Mouse (Mus musculus): ENCODE data around the gene Cdyl. TPM values are rescaled to one million over a fixed set of nuclear protein-coding genes. Genes with fewer than 3 reads are reported as not detected.

Cdyl gene
- polyA plus RNA-seq, 1 experiment from 2014 or later: 16.1 TPM

- Histone ChIP-seq H3K27ac (replicated peaks; ENCODE audit: low read depth, low read length) (no peak overlapping the region), H3K9me3 (ENCODE audit: control insufficient read depth, low read length) (no peaks in the 10 kb centered on the region), H3K4me2 (ENCODE audit: low read depth, severe bottlenecking) (no peak overlapping the region), H3K4me1 (ENCODE audit: control insufficient read depth, insufficient read depth, low read length) (no peaks in the 10 kb centered on the region), H3K36me3 (ENCODE audit: control insufficient read depth, insufficient read depth, low read length) (no peaks in the 10 kb centered on the region), H3K27me3 (ENCODE audit: control insufficient read depth, insufficient read depth, low read length) (no peaks in the 10 kb centered on the region), H3K9ac (ENCODE audit: low read length) (no peak overlapping the region), H3K4me3 (ENCODE audit: low read depth, low read length) (no peak overlapping the region)
- 87% methylated on average over 4 of the region's 4 CpGs for WGBS
- ATAC-seq (ENCODE audit: insufficient number of reproducible peaks, low FRiP score, low TSS enrichment, low read depth) (no peak), DNase-seq (ENCODE audit: low spot score) (no peak)
These were observed 11.2 kb downstream of the Cdyl start for GRCm38 (mm10) chr13:35670875-35671274.

DNA sequence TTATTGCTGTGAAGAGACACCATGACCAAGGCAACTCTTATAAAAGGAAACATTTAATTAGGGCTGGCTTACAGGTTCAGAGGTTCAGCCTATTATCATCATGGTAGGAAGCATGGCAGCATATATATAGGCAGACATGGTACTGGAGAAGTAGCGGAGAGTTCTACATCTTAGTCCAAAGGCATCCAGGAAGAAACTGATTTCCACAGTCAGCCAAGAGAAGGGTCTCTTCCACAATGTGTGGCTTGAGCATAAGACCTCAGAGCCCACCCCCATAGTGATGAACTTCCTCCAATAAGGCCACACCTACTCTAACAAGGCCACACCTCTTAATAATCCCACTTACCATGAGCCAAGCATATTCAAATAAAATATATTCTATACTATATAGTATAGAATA, 17.3 kb downstream of the Cdyl start:
- H3K27me3 ChIP-seq (ENCODE audit: control insufficient read depth, insufficient read depth, low read length): no peaks in the 10 kb centered on the region
- no peaks in the 10 kb centered on the region for H3K36me3 ChIP-seq (ENCODE audit: control insufficient read depth, insufficient read depth, low read length)
- no peak overlapping the region for H3K9ac ChIP-seq (ENCODE audit: low read length)
- no peak overlapping the region for H3K4me3 ChIP-seq (ENCODE audit: low read depth, low read length)
- H3K4me1 ChIP-seq (ENCODE audit: control insufficient read depth, insufficient read depth, low read length): no peaks in the 10 kb centered on the region
- no peak for DNase-seq (ENCODE audit: low spot score)
- H3K9me3 ChIP-seq (ENCODE audit: control insufficient read depth, low read length): no peaks in the 10 kb centered on the region
- WGBS: 97% methylated on average over 1 of the region's 1 CpGs
- no peak for ATAC-seq (ENCODE audit: insufficient number of reproducible peaks, low FRiP score, low TSS enrichment, low read depth)
- no peak overlapping the region for H3K27ac ChIP-seq (replicated peaks; ENCODE audit: low read depth, low read length)
- H3K4me2 ChIP-seq (ENCODE audit: low read depth, severe bottlenecking): no peak overlapping the region

GRCm38 (mm10) chr13:35677433-35678051, 17.9 kb downstream of the Cdyl start:
- no peak for DNase-seq (ENCODE audit: low spot score)
- no peak overlapping the region for H3K4me2 ChIP-seq (ENCODE audit: low read depth, severe bottlenecking)
- no peaks in the 10 kb centered on the region for H3K9me3 ChIP-seq (ENCODE audit: control insufficient read depth, low read length)
- H3K36me3 ChIP-seq (ENCODE audit: control insufficient read depth, insufficient read depth, low read length): no peaks in the 10 kb centered on the region
- no peak overlapping the region for H3K4me3 ChIP-seq (ENCODE audit: low read depth, low read length)
- no peak for ATAC-seq (ENCODE audit: insufficient number of reproducible peaks, low FRiP score, low TSS enrichment, low read depth)
- H3K27me3 ChIP-seq (ENCODE audit: control insufficient read depth, insufficient read depth, low read length): no peaks in the 10 kb centered on the region
- WGBS: 83% methylated on average over 7 of the region's 7 CpGs
- H3K9ac ChIP-seq (ENCODE audit: low read length): no peak overlapping the region
- no peak overlapping the region for H3K27ac ChIP-seq (replicated peaks; ENCODE audit: low read depth, low read length)
- no peaks in the 10 kb centered on the region for H3K4me1 ChIP-seq (ENCODE audit: control insufficient read depth, insufficient read depth, low read length)

DNA sequence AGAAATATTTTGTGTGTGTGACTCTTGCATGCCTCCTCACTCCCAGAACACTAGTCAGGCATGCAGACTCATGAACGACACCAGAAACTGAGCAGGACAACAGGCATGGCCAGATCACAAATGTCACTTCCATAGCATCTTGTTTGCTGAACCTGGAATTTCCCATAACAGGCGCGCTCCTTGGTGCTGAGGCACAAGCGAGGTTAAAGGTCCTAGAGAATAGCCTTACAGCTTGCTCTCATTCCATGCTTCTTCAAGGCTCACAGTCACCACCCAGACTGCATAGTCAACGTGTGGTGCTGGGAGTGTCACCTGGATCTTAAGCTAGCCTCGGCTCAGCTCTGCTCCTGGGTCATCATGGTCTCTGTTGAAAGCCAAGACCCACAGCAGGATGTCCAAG, 19.1 kb downstream of the Cdyl start:
- WGBS: 92% methylated on average over 6 of the region's 6 CpGs
- no peaks in the 10 kb centered on the region for H3K9me3 ChIP-seq (ENCODE audit: control insufficient read depth, low read length)
- no peak for DNase-seq (ENCODE audit: low spot score)
- H3K27ac ChIP-seq (replicated peaks; ENCODE audit: low read depth, low read length): no peak overlapping the region
- H3K36me3 ChIP-seq (ENCODE audit: control insufficient read depth, insufficient read depth, low read length): no peaks in the 10 kb centered on the region
- H3K27me3 ChIP-seq (ENCODE audit: control insufficient read depth, insufficient read depth, low read length): no peaks in the 10 kb centered on the region
- H3K9ac ChIP-seq (ENCODE audit: low read length): no peak overlapping the region
- H3K4me3 ChIP-seq (ENCODE audit: low read depth, low read length): no peak overlapping the region
- ATAC-seq (ENCODE audit: insufficient number of reproducible peaks, low FRiP score, low TSS enrichment, low read depth): no peak
- H3K4me1 ChIP-seq (ENCODE audit: control insufficient read depth, insufficient read depth, low read length): no peaks in the 10 kb centered on the region
- H3K4me2 ChIP-seq (ENCODE audit: low read depth, severe bottlenecking): no peak overlapping the region

- DNase-seq (ENCODE audit: low spot score) (no peak), ATAC-seq (ENCODE audit: insufficient number of reproducible peaks, low FRiP score, low TSS enrichment, low read depth) (no peak)
- Histone ChIP-seq H3K36me3 (ENCODE audit: control insufficient read depth, insufficient read depth, low read length) (no peaks in the 10 kb centered on the region), H3K27ac (replicated peaks; ENCODE audit: low read depth, low read length) (no peak overlapping the region), H3K9ac (ENCODE audit: low read length) (no peak overlapping the region), H3K4me1 (ENCODE audit: control insufficient read depth, insufficient read depth, low read length) (no peaks in the 10 kb centered on the region), H3K4me3 (ENCODE audit: low read depth, low read length) (no peak overlapping the region), H3K4me2 (ENCODE audit: low read depth, severe bottlenecking) (no peak overlapping the region), H3K27me3 (ENCODE audit: control insufficient read depth, insufficient read depth, low read length) (no peaks in the 10 kb centered on the region), H3K9me3 (ENCODE audit: control insufficient read depth, low read length) (no peaks in the 10 kb centered on the region)
- WGBS: 83% methylated on average over 3 of the region's 3 CpGs
These were observed 21.7 kb downstream of the Cdyl start for GRCm38 (mm10) chr13:35681361-35681760.

DNA sequence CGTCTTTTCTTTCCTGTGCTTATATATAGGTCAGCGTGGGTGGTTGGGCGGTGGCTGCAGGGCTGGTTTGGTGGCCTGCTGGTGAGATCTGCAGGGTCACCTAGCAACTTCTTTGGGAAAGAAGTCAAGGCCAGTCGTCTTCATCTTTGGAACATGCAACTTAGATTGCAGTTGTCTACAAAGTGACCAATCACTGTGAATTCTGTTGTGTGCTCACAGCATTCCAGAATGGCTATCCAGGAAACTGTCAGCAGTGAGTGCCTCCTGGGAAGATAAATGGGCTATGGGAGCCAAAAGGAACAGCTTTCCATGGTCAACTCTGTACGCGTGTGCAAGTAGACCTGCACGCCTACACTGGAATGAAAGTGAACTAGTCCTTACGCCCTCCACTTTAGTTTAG, 26.6 kb downstream of the Cdyl start:
- H3K27me3 ChIP-seq (ENCODE audit: control insufficient read depth, insufficient read depth, low read length): no peaks in the 10 kb centered on the region
- no peak overlapping the region for H3K9ac ChIP-seq (ENCODE audit: low read length)
- H3K4me1 ChIP-seq (ENCODE audit: control insufficient read depth, insufficient read depth, low read length): no peaks in the 10 kb centered on the region
- no peak overlapping the region for H3K27ac ChIP-seq (replicated peaks; ENCODE audit: low read depth, low read length)
- no peak for DNase-seq (ENCODE audit: low spot score)
- no peak overlapping the region for H3K4me2 ChIP-seq (ENCODE audit: low read depth, severe bottlenecking)
- WGBS: 86% methylated on average over 8 of the region's 8 CpGs
- no peak overlapping the region for H3K4me3 ChIP-seq (ENCODE audit: low read depth, low read length)
- no peaks in the 10 kb centered on the region for H3K9me3 ChIP-seq (ENCODE audit: control insufficient read depth, low read length)
- no peak for ATAC-seq (ENCODE audit: insufficient number of reproducible peaks, low FRiP score, low TSS enrichment, low read depth)
- H3K36me3 ChIP-seq (ENCODE audit: control insufficient read depth, insufficient read depth, low read length): no peaks in the 10 kb centered on the region

- Histone ChIP-seq H3K4me2 (ENCODE audit: low read depth, severe bottlenecking) (no peak overlapping the region), H3K27ac (replicated peaks; ENCODE audit: low read depth, low read length) (no peak overlapping the region), H3K9me3 (ENCODE audit: control insufficient read depth, low read length) (no peaks in the 10 kb centered on the region), H3K4me3 (ENCODE audit: low read depth, low read length) (no peak overlapping the region), H3K9ac (ENCODE audit: low read length) (no peak overlapping the region), H3K27me3 (ENCODE audit: control insufficient read depth, insufficient read depth, low read length) (no peaks in the 10 kb centered on the region), H3K4me1 (ENCODE audit: control insufficient read depth, insufficient read depth, low read length) (no peaks in the 10 kb centered on the region), H3K36me3 (ENCODE audit: control insufficient read depth, insufficient read depth, low read length) (no peaks in the 10 kb centered on the region)
- no peak for ATAC-seq (ENCODE audit: insufficient number of reproducible peaks, low FRiP score, low TSS enrichment, low read depth)
- 87% methylated on average over 3 of the region's 3 CpGs for WGBS
- DNase-seq (ENCODE audit: low spot score): no peak
These were observed 29.9 kb downstream of the Cdyl start for GRCm38 (mm10) chr13:35689560-35689959.

DNA sequence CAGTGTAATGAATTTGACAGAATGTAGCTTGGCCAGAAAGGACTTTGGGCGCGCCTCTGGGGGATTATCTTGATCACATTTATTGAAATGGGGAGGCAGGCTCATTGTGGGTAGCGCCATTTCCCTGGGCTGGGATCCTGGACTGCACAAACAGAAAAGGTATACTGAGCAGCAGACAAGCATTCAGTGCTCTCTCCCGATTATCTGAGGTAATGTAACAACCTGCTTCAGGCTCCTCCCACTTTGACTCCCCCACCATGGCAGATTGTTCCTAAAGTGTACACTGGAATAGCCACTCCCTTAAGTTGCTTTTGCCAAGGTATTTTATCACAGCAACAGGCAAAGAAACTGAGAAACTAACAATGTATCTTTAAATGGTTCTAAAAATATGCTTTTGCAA, 58.0 kb downstream of the Cdyl start:
- no peak overlapping the region for H3K9ac ChIP-seq (ENCODE audit: low read length)
- H3K36me3 ChIP-seq (ENCODE audit: control insufficient read depth, insufficient read depth, low read length): no peaks in the 10 kb centered on the region
- no peak overlapping the region for H3K4me3 ChIP-seq (ENCODE audit: low read depth, low read length)
- H3K4me2 ChIP-seq (ENCODE audit: low read depth, severe bottlenecking): no peak overlapping the region
- 89% methylated on average over 4 of the region's 4 CpGs for WGBS
- H3K9me3 ChIP-seq (ENCODE audit: control insufficient read depth, low read length): no peaks in the 10 kb centered on the region
- no peaks in the 10 kb centered on the region for H3K4me1 ChIP-seq (ENCODE audit: control insufficient read depth, insufficient read depth, low read length)
- no peak for DNase-seq (ENCODE audit: low spot score)
- no peak overlapping the region for H3K27ac ChIP-seq (replicated peaks; ENCODE audit: low read depth, low read length)
- H3K27me3 ChIP-seq (ENCODE audit: control insufficient read depth, insufficient read depth, low read length): no peaks in the 10 kb centered on the region
- ATAC-seq (ENCODE audit: insufficient number of reproducible peaks, low FRiP score, low TSS enrichment, low read depth): no peak

GRCm38 (mm10) chr13:35719581-35719980, 59.9 kb downstream of the Cdyl start:
- ATAC-seq (ENCODE audit: insufficient number of reproducible peaks, low FRiP score, low TSS enrichment, low read depth): no peak
- 79% methylated on average over 6 of the region's 6 CpGs for WGBS
- no peaks in the 10 kb centered on the region for H3K9me3 ChIP-seq (ENCODE audit: control insufficient read depth, low read length)

More at GRCm38 (mm10) chr13:35719581-35719980, 59.9 kb downstream of the Cdyl start:
- no peaks in the 10 kb centered on the region for H3K36me3 ChIP-seq (ENCODE audit: control insufficient read depth, insufficient read depth, low read length)
- no peak overlapping the region for H3K4me2 ChIP-seq (ENCODE audit: low read depth, severe bottlenecking)
- no peak for DNase-seq (ENCODE audit: low spot score)
- no peak overlapping the region for H3K4me3 ChIP-seq (ENCODE audit: low read depth, low read length)
- H3K4me1 ChIP-seq (ENCODE audit: control insufficient read depth, insufficient read depth, low read length): no peaks in the 10 kb centered on the region
- no peaks in the 10 kb centered on the region for H3K27me3 ChIP-seq (ENCODE audit: control insufficient read depth, insufficient read depth, low read length)
- no peak overlapping the region for H3K27ac ChIP-seq (replicated peaks; ENCODE audit: low read depth, low read length)
- no peak overlapping the region for H3K9ac ChIP-seq (ENCODE audit: low read length)

All from limb, embryonic 11.5 days (tissue).